Mouse (Mus musculus) monocyte, adult 59 days (primary cell): Measurements from ENCODE around the gene Aoc2. TPM values are rescaled to one million over a fixed set of nuclear protein-coding genes. Genes with fewer than 3 reads are reported as not detected.

Source experiments
- total RNA-seq, 2 experiments: library from RNA; stranded (reverse); gene quantifications; one replicate each; pipeline ENCODE4 v1.2.4; 2023

Aoc2 gene
- 1 to 10 TPM; 3.5 to 4.1 TPM for total RNA-seq

DNA sequence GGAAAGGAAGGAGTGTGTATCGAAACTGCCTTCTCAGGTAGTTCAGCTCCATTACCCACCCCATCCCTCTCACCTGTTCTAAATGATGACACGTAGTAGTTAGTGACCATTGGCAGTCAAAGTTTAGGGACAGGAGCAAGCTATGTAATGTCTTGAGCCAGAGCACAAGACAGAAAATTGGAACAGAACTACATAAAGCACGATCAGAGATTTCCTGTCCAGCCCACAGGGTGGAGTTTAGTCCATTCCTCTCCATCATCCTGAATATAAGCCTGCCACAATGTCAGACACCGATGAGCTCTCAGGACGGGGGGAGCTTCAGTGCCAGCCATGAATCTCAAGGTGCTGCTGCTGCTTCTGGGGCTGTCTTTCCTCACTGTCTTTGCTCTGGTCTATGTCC, at the start of gene Aoc2:
Aoc2 (plus strand) TSS at position 301 of the 400 bp plus-strand sequence.

DNA sequence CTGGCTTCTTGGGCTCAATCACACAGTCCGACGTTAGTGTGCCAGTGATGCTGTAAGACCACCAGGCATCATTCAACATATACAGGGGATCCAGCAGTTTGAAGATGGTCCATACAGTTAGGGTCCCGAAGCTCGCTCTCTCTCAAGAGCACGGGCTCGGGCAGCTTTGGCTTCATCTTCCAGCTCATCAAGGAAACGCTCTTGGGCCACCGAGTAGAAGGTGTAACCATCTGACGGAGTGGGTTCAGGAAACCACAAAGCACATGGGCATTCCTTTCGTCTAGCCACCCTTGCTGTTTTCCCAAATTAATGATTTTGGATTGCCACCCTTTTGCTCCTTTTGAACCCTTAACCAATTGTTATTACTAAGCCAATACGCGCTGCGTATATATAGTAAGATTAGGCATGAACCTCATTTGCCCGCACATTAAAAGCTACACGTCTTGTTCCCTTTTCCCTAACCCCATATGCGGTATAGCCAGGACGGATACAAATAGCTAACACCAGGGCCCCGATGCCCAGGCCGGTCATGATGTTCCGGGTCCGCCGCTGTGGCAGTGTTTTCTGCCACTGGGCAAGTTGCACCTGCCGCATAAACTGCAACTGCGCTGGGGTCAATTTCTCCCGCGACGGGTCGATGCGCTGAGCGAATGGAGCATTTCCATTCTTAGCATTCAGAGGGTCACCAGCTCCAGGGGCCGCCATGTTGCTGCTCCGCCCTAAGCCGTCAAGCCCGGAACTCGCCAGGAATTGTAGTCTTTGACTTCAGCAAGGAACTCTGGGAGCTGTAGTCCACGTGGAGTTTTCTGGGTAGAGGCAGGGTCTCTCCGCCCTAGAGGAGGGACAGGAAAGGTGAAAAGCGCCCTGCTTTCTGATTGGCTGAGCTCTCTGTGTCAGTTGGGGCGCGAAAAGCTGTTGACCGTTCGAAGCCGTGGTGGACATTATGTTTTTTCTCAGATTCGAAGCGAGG, 46.4 kb upstream of the Aoc2 start, which contains the start of the genes Cntd1 and Coa3:
Cntd1 (plus strand) TSS at position 790 of the 970 bp plus-strand sequence.
Coa3 (minus strand) TSS at position 892 of the 970 bp plus-strand sequence.

DNA sequence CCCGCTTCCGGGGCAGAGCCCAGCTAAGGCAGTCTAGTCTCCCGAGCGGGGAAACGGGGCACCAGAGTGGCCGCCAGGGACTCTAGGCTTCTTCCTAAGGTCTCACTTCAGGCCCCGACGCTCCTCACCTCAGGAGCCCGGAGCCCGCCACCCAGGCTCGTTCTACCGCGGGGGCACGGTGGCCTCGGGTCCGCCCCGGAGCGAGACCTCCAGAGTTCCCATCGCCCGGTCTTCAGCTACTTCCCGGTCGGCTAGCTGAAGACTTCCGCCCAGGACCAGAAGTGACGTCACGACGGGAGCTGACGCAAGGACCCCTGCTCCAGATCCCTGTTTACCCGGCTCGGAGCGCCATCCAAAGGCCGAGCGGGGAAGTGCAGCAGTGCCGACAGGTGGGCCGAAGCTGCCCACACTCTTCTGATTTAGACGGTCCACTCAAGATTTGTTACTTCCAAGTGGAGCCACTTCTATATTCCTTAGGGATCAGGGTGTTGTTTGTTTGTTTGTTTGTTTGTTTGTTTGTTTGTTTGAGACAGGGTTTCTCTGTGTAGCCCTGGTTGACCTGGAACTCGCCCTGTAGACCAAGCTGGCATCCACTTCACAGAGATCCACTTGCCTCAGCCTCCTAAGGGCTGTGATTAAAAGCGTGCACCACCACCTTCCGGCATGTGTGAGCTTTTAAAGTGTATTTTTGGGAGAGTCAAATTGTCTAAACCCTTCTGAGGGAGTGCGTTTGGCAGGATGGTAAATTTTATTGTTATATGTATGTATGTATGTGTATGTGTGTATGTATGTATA, 22.7 kb upstream of the Aoc2 start, which contains the start of gene Becn1:
Becn1 (minus strand) TSS at position 283 of the 795 bp plus-strand sequence.

DNA sequence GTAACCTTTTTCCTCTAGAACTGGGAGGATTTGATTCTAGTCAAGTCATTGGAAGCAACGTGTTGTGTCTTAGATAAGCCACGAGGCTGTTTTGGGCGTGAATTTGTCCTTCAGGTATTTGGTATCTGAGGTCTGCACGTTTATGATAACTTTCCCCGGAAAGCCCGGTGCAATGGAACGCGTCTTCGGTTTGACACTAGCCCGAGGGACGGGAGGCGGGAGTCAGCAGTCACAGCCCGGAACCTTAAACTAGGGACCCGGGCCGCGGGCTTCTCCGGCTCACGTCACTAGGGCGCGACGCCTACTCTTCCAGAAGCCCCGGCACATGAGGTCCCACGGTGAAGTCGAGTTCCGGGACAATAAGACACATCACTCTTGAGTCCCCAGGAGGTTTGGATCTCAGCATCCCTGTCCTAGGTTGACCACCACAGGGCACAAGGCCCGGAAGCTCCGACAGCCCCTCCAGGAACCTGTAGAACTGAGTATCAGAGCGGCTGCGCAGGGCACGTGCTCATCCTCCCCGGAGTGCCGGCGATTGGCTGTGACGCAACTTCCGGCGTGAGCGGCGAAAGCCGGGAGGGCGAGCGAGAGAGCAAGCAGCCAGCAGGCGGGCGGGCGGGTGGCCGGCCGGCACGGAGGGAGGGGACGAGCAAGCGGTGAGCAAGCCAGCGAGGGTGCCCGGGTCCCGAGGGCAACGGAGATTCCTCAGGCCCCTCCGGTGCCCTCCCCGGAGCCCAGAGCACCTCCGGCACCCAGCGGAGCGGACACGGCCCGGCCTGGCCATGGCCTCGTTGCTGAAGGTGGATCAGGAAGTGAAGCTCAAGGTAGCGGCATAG, 9.0 kb upstream of the Aoc2 start, which contains the start of gene Psme3:
Psme3 (plus strand) TSS at position 549 of the 836 bp plus-strand sequence.

DNA sequence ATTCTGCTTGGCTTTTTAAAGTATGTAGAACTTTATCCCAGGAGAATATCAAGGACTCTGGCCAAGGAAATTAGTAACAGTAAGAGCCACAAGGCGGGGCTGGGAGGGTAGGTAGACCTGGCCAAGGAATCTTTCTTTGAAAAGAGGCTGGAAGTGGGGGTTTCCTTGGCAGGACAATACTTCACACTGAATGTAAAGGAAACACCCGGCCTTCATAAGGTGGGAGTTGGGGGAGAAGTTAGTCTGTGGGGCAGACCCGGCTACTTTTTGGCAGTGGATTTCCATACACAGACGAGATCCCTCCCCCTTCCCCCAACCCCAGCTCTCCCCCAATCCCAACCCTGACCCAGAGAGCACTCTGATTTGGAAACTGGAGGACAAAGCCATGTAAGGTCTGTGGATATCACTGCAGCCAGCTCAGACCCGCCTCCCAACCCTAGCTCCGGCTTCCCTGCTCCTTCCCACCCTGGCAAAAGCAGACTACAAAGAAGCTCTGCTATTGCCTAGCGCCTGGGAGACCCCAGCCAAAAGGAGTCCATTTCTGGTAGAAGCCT, 5.6 kb downstream of the Aoc2 start, which contains the start of gene Aoc3:
Aoc3 (plus strand) TSS at position 235 of the 554 bp plus-strand sequence.

DNA sequence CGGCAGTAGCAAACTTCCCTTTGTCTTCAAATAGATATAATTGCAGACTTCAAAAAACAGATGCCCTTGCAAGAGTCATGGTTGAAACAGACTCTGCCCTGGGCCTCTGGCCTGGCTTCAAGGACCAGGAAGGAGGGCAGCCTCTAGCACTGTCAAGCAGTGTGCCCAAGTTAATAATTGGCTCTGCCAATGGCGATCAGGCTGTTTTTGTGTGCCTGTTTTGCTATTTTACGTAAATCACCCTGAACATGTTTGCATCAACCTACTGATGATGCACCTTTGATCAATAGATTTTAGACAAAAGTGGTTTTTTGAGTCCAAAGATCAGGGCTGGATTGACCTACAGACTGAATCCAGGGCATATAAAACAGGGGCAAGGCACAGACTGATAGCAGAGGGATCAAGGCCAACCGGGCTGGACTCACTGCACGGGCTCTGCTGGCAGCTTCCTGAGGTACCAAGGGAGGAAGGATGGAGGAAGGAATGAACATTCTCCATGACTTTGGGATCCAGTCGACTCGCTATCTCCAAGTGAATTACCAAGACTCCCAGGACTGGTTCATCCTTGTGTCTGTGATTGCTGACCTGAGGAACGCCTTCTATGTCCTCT, 42.6 kb downstream of the Aoc2 start, which contains the start of gene G6pc:
G6pc (plus strand) TSS at position 236 of the 610 bp plus-strand sequence.

Other genes starting within 250 kb of the Aoc2 start
- gene Hsd17b1, start 246.7 kb upstream of the Aoc2 start, total RNA-seq, result under 1 TPM; 0.52 to 0.60 TPM
- 10 to 100 TPM; 11.9 to 13.8 TPM for gene Coasy, start 242.5 kb upstream of the Aoc2 start, total RNA-seq
- gene Mlx, start 237.8 kb upstream of the Aoc2 start, total RNA-seq, result 10 to 100 TPM; 32.7 to 34.7 TPM
- gene Psmc3ip, start 229.6 kb upstream of the Aoc2 start, total RNA-seq, result under 1 TPM; 0.52 to 0.71 TPM
- 10 to 100 TPM; 45.1 to 49.4 TPM for gene Retreg3, start 205.2 kb upstream of the Aoc2 start, total RNA-seq
- 1 to 10 TPM; 7.3 to 9.3 TPM for gene Tubg1, start 205.1 kb upstream of the Aoc2 start, total RNA-seq
- gene Tubg2, start 169.2 kb upstream of the Aoc2 start, total RNA-seq, result under 1 TPM; 0.61 to 0.76 TPM
- gene Cntnap1, start 154.5 kb upstream of the Aoc2 start, total RNA-seq, result 1 to 10 TPM; 1.2 to 1.8 TPM
- 1 to 10 TPM; 8.2 to 9.4 TPM for gene Plekhh3, start 153.7 kb upstream of the Aoc2 start, total RNA-seq
- 1 to 10 TPM in 1 of 2 experiments, not detected in 1; 1.0 TPM for gene Ccr10, start 149.6 kb upstream of the Aoc2 start, total RNA-seq
- 10 to 100 TPM; 55.4 to 58.7 TPM for gene Ezh1, start 98.6 kb upstream of the Aoc2 start, total RNA-seq
- gene Ramp2, start 79.0 kb upstream of the Aoc2 start, total RNA-seq, result not detected
- 10 to 100 TPM; 61.8 to 65.1 TPM for gene Vps25, start 71.4 kb upstream of the Aoc2 start, total RNA-seq
- gene Wnk4, start 64.5 kb upstream of the Aoc2 start, total RNA-seq, result under 1 TPM in 1 of 2 experiments, not detected in 1; 0.21 TPM
- gene Cntd1, start 46.1 kb upstream of the Aoc2 start, total RNA-seq, result not detected
- gene Coa3, start 45.9 kb upstream of the Aoc2 start, total RNA-seq, result 10 to 100 TPM; 37.7 to 38.0 TPM
- gene Becn1, start 22.8 kb upstream of the Aoc2 start, total RNA-seq, result 100 to 1,000 TPM; 158 to 172 TPM
- 10 to 100 TPM; 74.0 to 80.6 TPM for gene Psme3, start 8.8 kb upstream of the Aoc2 start, total RNA-seq
- not detected for gene Aoc3, start 5.5 kb downstream of the Aoc2 start, total RNA-seq
- not detected for gene G6pc, start 42.5 kb downstream of the Aoc2 start, total RNA-seq
- gene Aarsd1, start 92.6 kb downstream of the Aoc2 start, total RNA-seq, result 10 to 100 TPM in 1 of 2 experiments, 1 to 10 TPM in 1; 9.5 to 13.1 TPM
- under 1 TPM in 1 of 2 experiments, not detected in 1; 0.66 TPM for gene Gm27029, start 99.7 kb downstream of the Aoc2 start, total RNA-seq
- 10 to 100 TPM; 12.3 to 12.9 TPM for gene Rundc1, start 100.0 kb downstream of the Aoc2 start, total RNA-seq
- gene Ptges3l, start 100.3 kb downstream of the Aoc2 start, total RNA-seq, result under 1 TPM; 0.36 to 0.73 TPM
- 100 to 1,000 TPM in 1 of 2 experiments, 10 to 100 TPM in 1; 49.3 to 126 TPM for gene Rpl27, start 117.2 kb downstream of the Aoc2 start, total RNA-seq
- 10 to 100 TPM; 53.4 to 61.1 TPM for gene Ifi35, start 123.3 kb downstream of the Aoc2 start, total RNA-seq
- gene Rnd2, start 139.9 kb downstream of the Aoc2 start, total RNA-seq, result 1 to 10 TPM in 1 of 2 experiments, under 1 TPM in 1; 0.94 to 1.6 TPM
- 10 to 100 TPM; 31.7 to 40.3 TPM for gene Vat1, start 141.2 kb downstream of the Aoc2 start, total RNA-seq
- 1 to 10 TPM in 1 of 2 experiments, under 1 TPM in 1; 0.76 to 1.1 TPM for gene Brca1, start 226.9 kb downstream of the Aoc2 start, total RNA-seq
- gene Nbr1, start 227.1 kb downstream of the Aoc2 start, total RNA-seq, result 100 to 1,000 TPM; 101 to 115 TPM